Mouse (Mus musculus) liver, postnatal 0 days (tissue): ENCODE data around the gene Dnajc5.

Experiments used
- CTCF ChIP-seq: sonication (generic); IDR thresholded peaks from 2 replicates; pipeline ENCODE4 v1.5.1; 2016; ENCODE audit warnings: antibody characterized with exemption, low read depth
- EP300 ChIP-seq: IDR thresholded peaks from 2 replicates; pipeline ENCODE4 v1.6.1; 2016; ENCODE audit warnings: antibody characterized with exemption, low read depth, mild to moderate bottlenecking

- no peak for TF ChIP-seq CTCF
- TF ChIP-seq EP300: no peak
These were observed 47.1 kb downstream of the Dnajc5 start for GRCm38 (mm10) chr2:181567338-181567737.
